Mouse (Mus musculus) testis, postnatal 14 days (tissue): ENCODE results near the gene Polr2h.

ENCODE experiments used
- DNase-seq: peaks from one replicate; pipeline ENCODE4 v3.0.0; 2021; ENCODE audit warnings: low spot score

Gene Polr2h

GRCm38 (mm10) chr16:20701729-20702521 lies 15.5 kb upstream of the Polr2h start:
- no peak for DNase-seq

DNA sequence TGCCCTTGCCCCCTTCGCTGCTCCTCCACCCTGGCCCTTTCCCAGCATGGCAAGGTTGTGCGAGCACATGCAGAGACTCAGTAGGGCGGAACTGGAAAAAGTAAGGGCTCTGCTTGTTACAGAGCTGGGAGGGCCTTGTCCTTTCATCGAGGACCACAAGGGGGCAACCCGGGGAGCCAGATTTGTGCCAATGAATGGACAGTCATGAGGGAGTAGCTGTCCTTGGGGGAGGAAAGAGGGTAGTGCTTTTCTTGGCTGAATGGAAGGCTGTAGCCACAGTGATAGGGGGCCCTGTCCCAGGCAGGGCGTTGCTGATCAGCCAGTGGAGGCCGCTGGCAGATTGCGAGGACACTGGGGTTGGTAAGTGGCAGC lies 15.0 kb upstream of the Polr2h start:
- peak; percentile 80 for DNase-seq

- DNase-seq, result no peak
Measured at GRCm38 (mm10) chr16:20703071-20703470, 14.4 kb upstream of the Polr2h start.

GRCm38 (mm10) chr16:20703699-20704400 lies 13.6 kb upstream of the Polr2h start:
- DNase-seq, result no peak

GRCm38 (mm10) chr16:20705786-20706185 lies 11.7 kb upstream of the Polr2h start:
- DNase-seq, result no peak

- DNase-seq, result peak; percentile 81
Measured at GRCm38 (mm10) chr16:20706407-20707055, 10.9 kb upstream of the Polr2h start.

DNA sequence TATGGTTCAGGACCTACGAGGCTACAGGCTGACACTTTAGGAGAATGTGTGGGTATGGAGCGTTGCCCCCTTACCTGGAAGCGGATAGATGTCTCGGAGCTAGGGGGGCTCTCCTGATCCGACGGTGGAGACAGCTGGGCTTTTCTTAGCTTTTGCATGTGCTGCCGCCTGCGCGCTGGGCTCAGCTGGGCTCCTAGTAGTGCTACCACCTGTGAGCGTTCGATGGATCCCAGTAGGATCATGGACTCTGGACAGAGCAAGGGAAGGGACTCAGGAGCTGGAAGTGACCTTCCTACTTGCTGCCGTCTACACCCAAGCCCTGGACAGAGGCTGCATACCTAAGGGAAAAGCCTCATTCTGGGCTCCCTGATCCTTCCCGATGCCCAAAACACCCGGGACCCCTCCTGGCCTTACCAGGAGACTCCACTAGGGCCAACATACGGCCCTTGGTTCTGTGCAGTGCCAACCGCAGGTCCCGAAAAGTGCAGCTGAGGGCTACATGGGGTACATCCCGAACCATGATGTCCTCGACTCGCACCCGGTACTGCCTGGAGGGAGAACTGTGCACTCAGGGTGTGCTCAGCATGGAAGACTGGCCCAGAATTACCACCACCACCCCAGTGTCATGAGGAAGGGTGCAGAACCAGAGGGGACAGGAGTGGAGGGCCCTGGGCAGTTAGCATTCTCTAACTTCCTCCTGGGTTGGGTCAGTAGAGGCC lies 9.1 kb upstream of the Polr2h start:
- DNase-seq, result no peak

DNA sequence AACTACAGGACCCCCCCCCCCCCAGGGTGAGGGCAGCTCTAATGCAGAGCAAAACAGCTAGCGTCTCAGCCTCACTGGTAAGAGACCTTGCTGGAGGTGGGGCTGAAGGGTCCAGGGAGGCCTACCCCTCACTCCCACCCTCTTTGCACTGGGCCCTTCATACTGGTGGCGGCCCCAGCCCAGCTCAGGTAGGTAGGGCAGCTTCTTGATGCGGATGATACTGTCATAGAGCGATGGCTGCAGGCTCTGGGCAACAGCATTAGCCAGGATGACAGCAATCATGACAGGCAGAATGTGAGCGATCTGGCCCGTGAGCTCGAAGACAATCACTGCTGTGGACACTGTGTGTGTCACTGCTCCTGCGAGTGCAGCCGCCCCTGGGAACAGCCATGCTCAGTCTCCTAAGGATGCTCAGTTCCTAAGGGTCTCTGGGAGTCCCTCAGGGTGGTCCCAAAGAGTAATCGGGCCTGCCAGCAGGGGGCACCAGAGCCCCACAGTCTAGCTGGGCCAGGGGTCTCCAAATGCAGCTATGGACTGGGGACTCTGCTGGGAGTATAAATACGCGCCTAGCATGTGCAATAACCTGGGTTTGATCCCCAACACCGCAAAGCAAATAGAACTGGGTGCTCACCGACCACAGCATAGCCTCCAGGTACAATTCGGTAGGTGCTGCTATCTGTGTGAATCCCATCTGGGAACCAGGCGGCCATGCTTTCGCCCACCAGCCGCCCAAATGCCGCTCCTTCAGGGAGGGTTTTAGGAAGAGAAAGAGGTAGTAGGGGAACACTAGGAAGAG lies 8.3 kb upstream of the Polr2h start:
- DNase-seq, result peak; percentile 28

DNA sequence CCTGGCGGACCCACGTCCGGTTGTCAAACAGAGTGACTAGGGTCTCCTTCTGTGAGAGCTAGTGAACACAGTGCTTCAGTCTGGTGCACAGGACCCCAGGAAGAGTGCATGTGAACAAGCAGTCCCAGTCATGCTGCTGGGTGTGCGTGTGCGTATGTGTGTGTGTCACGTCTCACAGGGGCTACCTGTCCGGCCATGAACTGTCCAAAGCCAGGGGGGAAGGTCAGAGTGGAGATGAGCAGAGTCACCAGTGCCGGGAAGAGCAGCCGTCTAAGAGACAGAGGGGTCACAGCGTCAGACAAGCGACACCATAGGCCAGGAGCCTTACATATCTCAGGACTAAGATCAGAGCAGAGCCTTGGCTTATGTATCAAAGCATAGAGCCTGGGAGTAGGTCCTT lies 7.1 kb upstream of the Polr2h start:
- DNase-seq, result no peak

DNA sequence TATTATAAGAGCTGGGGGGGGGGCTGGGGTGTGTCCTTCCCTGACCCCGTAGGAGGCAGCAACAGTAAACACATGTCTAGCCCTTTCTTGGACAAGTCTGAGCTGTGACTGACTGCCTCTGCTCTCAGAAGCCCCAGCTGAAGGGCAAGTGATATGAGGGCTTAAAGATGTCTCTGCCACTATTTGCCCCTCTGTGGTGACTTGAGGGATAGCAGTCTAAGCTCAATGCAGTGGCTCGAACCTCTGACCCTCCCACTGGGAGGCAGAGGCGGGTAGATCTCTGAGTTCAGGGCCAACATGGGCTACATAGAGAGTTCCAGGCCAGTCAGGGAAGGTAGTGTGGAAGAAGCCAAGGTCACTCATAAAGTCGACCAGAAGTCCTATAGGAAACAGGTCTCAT lies 6.7 kb upstream of the Polr2h start:
- no peak for DNase-seq

- no peak for DNase-seq
Measured at GRCm38 (mm10) chr16:20712190-20712589, 5.3 kb upstream of the Polr2h start.

DNA sequence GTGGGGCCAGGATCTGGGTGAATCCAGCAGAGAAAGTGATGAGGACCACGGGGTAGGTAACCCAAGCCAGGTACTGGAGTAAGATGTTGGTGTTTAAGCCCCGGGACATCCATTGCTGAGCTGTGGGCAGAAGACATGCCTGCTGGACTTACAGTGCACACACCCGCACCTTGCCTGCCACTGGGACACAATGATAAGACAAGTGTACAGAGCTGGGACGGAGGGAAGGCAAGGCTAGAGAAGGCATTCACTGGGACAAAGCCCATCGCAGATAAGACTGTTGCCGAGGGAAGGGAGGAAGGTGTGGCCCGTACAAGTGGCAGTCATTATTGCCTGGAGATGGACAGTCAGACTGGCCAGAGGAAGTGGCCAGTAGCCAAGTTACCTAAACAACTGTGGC lies 4.6 kb upstream of the Polr2h start:
- no peak for DNase-seq

DNA sequence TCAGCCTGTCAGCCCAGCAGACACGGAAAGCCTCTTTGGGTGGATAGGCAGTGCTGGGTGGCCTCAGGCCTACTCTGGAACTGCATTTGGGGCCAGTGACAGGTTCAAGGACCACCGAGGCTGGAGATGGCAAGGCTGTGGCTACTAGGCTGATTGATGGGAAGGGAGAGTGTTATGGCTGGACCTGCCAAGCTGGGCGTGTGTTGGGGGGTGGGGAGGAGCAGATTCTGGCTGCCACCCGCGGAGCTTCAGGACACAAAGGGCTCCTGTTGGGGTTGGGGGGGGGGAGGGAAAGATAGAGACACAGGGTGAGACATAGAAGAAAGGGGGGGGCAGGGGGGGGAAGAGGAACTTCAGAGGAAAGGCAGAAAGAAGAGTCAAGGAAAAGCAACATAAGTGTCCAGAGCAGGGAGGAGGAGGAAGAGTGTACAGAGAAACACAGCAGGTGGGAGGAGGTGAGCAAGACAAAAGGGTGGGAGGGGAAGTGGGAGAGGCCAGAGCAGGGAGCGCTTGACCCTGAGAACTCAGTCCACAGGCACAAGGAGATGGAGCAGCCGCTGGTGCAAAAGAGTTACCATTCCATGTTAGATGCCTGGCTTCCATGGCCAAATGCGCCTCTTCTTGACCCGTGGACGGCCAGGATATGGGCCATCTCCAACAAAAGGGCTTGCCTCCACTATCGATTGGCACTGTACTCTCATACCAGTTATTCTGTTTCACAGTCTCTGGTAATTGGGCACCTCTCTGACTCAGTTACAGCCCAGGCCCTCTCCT lies 3.0 kb upstream of the Polr2h start:
- DNase-seq, result peak; percentile 82

- no peak for DNase-seq
Measured at GRCm38 (mm10) chr16:20715161-20715560, 2.3 kb upstream of the Polr2h start.

DNA sequence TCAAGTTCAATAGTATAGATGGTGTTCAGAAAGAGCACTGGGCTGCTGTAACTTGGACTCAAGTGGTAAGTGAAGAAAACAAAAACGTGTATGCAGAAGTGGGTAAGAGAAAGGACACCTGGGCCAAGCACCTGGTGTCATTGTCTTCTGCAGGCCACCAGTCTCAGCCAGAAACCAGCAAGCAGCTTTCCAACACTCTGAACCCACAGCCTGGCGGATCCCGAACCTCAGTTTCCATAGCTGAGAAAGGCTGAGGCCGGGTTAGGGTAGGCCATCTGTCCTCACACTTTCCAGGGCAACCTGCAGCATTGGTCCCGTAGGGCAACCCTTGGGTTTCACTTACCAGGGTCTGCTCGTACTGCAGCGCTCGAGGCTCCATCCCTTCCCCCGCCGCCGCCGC lies 1.9 kb upstream of the Polr2h start:
- no peak for DNase-seq

GRCm38 (mm10) chr16:20715976-20716840 lies 1.3 kb upstream of the Polr2h start:
- DNase-seq, result peak; percentile 85

GRCm38 (mm10) chr16:20716841-20717180 lies 654 bp upstream of the Polr2h start:
- no peak for DNase-seq

DNA sequence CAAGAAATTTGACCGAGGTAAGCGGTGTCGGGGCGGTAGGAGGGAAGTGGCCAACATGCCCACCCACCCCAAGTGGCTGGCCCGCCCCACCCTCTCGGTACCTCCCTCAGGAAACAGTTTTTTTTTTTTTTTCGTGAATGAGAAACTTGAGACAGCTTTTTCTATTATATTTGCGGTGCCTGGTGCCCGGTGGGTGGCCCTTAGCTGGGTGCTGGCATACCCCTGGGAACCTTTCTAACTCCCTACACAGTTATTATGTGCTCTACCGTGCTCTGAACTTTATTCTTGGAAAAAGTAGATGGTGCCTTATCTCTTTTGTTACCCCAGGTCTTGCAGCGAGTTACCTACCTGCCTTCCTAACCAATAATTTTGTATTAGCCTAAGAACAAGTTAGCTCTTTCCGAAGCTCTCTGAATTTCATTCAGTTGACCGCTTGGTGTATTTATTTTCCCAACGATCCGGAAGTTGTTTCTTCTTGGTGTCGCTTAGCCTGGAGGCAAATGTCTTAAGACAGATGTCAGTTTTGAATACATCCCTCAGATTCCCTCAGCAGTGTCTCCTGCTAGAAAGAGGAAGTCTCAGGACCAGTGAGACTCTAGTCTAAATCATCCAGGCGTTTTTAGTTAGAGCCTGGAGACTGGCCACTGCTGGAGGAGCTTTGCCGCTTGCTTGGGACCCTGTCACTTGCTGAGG lies 659 bp downstream of the Polr2h start:
- no peak for DNase-seq

DNA sequence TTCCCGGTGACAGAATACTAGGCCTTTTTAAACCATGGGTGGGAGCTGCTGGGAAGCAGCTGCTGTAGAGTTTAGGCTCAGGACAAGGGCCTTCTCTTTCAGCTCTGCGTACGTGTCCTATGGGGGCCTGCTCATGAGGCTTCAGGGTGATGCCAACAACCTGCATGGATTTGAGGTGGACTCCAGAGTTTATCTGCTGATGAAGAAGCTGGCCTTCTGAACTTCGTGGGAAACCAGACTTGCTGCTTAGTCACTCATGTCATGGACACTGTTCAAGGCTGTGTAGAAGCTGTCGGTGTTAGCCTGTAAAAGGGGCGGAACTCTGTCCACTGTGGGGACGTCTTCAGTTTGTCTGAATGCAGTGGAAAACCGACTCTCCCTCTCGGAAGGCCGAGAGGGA lies 4.3 kb downstream of the Polr2h start:
- DNase-seq, result no peak
